Mouse (Mus musculus) hindbrain, postnatal 0 days (tissue): ENCODE results near the gene Nol11. TPM values are rescaled to one million over a fixed set of nuclear protein-coding genes. Genes with fewer than 3 reads are reported as not detected.

Experiments
- ATAC-seq: fragments of 200-750 bp; cut with Nextera tagmentation; 2 replicates; pipeline ENCODE4 v1.8.0; 2017; ENCODE audit warnings: mild to moderate bottlenecking, moderate TSS enrichment, moderate library complexity
- DNase-seq: peaks from one replicate; pipeline ENCODE4 v3.0.0-alpha.2; 2015; ENCODE audit warnings: low spot score
- H3K27ac ChIP-seq: fragments of 300-500 bp; sonication (generic); 2 replicates; pipeline ENCODE4 v1.5.1; 2014; ENCODE audit warnings: mild to moderate bottlenecking
- H3K27me3 ChIP-seq: fragments of 300-500 bp; sonication (generic); 2 replicates; pipeline ENCODE4 v1.6.1; 2014; ENCODE audit warnings: low read length, mixed read lengths; ENCODE audit not compliant: insufficient read depth
- H3K36me3 ChIP-seq: fragments of 300-500 bp; sonication (generic); 2 replicates; pipeline ENCODE4 v1.6.1; 2014; ENCODE audit warnings: low read length, mixed read lengths; ENCODE audit not compliant: insufficient read depth
- H3K4me1 ChIP-seq: fragments of 300-500 bp; sonication (generic); 2 replicates; pipeline ENCODE4 v1.6.1; 2014; ENCODE audit warnings: antibody characterized with exemption, low read length, mixed read lengths; ENCODE audit not compliant: insufficient read depth
- H3K4me2 ChIP-seq: fragments of 300-500 bp; sonication (generic); 2 replicates; pipeline ENCODE4 v1.6.1; 2014; ENCODE audit warnings: low read depth, mild to moderate bottlenecking, low read length, moderate library complexity, mixed read lengths
- H3K4me3 ChIP-seq: fragments of 300-500 bp; sonication (generic); 2 replicates; pipeline ENCODE4 v1.5.1; 2014; ENCODE audit warnings: low read length
- H3K9ac ChIP-seq: fragments of 300-500 bp; sonication (generic); replicated peaks from 2 replicates; pipeline ENCODE4 v1.6.1; 2014; ENCODE audit warnings: mild to moderate bottlenecking, low read length, moderate library complexity, mixed read lengths
- H3K9me3 ChIP-seq: fragments of 300-500 bp; sonication (generic); 2 replicates; pipeline ENCODE4 v1.6.1; 2016; ENCODE audit warnings: low read length, mixed read lengths
- CTCF ChIP-seq: IDR thresholded peaks from 2 replicates; pipeline ENCODE4 v1.5.1; 2016; ENCODE audit warnings: antibody characterized with exemption, control low read depth, low read depth
- WGBS: fragments of 180-500 bp; shearing (Covaris S2); extraction: QIAGEN DNeasy Blood & Tissue Kit; methylation state at CpG from one replicate; pipeline ENCODE4 v1.1.7; 2014; 5-methylcytosine and 5-hydroxymethylcytosine counted together
- polyA plus RNA-seq: library from polyadenylated mRNA; unstranded; fragments of >200 nt; fragmentation: Nextera tagmentation; extraction: Ambion mirVana; gene quantifications from 2 replicates; pipeline ENCODE4 v1.2.1, GENCODE M21; 2015
- total RNA-seq: library from RNA; depleted of rRNA; stranded (reverse); fragments of >200 nt; gene quantifications from 2 replicates; pipeline ENCODE4 v1.2.3, GENCODE M21; 2014

Nol11 gene
- total and polyA plus RNA-seq, 2 experiments from 2014 or later = 31.5 to 35.3 TPM

DNA sequence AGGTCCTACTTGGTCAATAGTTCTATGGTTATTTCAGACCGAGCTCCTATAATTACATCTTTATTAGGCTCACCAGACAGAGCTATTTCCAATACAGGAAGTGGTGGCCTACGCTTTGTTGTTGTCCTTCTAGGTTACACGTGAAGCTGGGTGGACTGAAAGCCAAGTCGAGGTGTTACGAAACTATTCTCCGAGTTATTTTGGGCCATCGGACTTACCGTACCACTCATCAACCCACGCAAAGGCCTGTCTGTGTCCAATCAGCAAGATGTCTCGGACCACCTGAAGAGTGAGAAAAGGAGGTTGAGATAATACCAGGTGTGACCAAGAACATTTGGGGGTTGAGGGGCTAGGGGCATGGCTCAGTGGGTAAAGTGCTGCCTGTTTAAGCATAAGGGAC is 36.8 kb upstream of the Nol11 start:
- Histone ChIP-seq H3K36me3 (no peaks in the 10 kb centered on the region), H3K4me1 (no peaks in the 10 kb centered on the region), H3K4me3 (no peak overlapping the region), H3K27ac (no peak overlapping the region), H3K4me2 (no peak overlapping the region), H3K9me3 (no peaks in the 10 kb centered on the region), H3K9ac (no peak overlapping the region), H3K27me3 (no peaks in the 10 kb centered on the region)
- no peak for ATAC-seq
- no peak for TF ChIP-seq CTCF
- 93% methylated on average over 10 of the region's 10 CpGs for WGBS
- DNase-seq = no peak

DNA sequence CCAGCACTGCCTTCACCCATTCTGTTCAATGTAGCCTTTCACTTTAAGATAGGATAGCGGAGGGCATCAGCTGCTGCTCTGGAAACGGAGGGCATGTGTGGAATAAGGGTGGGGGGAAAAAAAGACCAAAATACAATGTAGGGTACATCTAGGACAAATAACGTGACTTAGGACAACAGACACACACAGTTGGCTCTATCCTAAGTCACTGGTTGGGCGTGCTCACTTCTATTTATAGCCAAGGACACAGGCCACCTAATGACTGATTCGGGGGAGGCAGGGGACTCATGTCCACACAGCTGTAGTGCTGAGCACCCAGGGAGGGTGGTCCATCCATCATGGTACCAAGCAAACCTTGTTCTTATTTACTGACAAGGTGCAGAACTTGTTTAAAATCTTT is 36.1 kb upstream of the Nol11 start:
- no peak overlapping the region for H3K4me2 ChIP-seq
- H3K9ac ChIP-seq = no peak overlapping the region
- DNase-seq = no peak
- no peak overlapping the region for H3K4me3 ChIP-seq
- no peaks in the 10 kb centered on the region for H3K27me3 ChIP-seq
- 85% methylated on average over 5 of the region's 5 CpGs for WGBS
- H3K27ac ChIP-seq = no peak overlapping the region
- no peak for TF ChIP-seq CTCF
- H3K9me3 ChIP-seq = no peaks in the 10 kb centered on the region
- no peaks in the 10 kb centered on the region for H3K36me3 ChIP-seq
- no peaks in the 10 kb centered on the region for H3K4me1 ChIP-seq
- ATAC-seq = no peak

- 72% methylated on average over 8 of the region's 8 CpGs for WGBS
- Histone ChIP-seq H3K9ac (no peak overlapping the region), H3K4me2 (no peak overlapping the region), H3K4me3 (no peak overlapping the region), H3K4me1 (no peaks in the 10 kb centered on the region), H3K9me3 (no peaks in the 10 kb centered on the region), H3K27ac (0 out of 2 replicates have a peak overlapping the region, but pooled peaks have one; percentile 20), H3K27me3 (no peaks in the 10 kb centered on the region), H3K36me3 (no peaks in the 10 kb centered on the region)
- no peak for TF ChIP-seq CTCF
- ATAC-seq (no peak), DNase-seq (no peak)
Observed at GRCm38 (mm10) chr11:107223667-107224214, 34.6 kb upstream of the Nol11 start.

DNA sequence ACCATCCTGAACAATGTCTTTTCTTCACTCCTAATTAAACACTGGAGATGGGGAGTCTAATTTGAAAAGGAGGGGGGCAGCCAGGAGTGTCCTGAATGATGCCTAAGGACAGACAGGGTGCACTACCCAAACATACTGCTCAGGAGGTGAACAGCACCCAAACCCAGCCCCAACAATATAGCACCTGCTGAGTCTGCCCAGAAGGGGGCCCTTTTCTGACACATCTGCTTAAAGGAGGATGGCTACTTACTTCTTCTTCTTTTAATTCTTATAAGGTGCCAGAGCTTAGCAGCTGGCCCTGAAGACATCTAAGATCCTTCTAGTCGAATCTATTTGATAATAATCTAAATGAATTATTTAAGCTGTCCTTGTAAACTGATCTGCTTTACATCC is 34.0 kb upstream of the Nol11 start:
- no peaks in the 10 kb centered on the region for H3K9me3 ChIP-seq
- H3K4me3 ChIP-seq = no peak overlapping the region
- no peaks in the 10 kb centered on the region for H3K27me3 ChIP-seq
- no peaks in the 10 kb centered on the region for H3K4me1 ChIP-seq
- WGBS = 93% methylated on average over 1 of the region's 1 CpGs
- peak overlapping the region; percentile 10; the same call in 1 of the 2 replicates for H3K4me2 ChIP-seq
- ATAC-seq = no peak
- no peak overlapping the region for H3K9ac ChIP-seq
- no peaks in the 10 kb centered on the region for H3K36me3 ChIP-seq
- DNase-seq = no peak
- H3K27ac ChIP-seq = 0 out of 2 replicates have a peak overlapping the region, but pooled peaks have one; percentile 20
- no peak for TF ChIP-seq CTCF

- Histone ChIP-seq H3K4me1 (no peaks in the 10 kb centered on the region), H3K4me2 (peak overlapping the region; percentile 10; the same call in 1 of the 2 replicates), H3K9ac (0 out of 2 replicates have a peak overlapping the region, but pooled peaks have one; percentile 4), H3K27me3 (no peaks in the 10 kb centered on the region), H3K27ac (peak overlapping the region; percentile 46; the same call in 1 of the 2 replicates), H3K36me3 (no peaks in the 10 kb centered on the region), H3K4me3 (no peak overlapping the region), H3K9me3 (no peaks in the 10 kb centered on the region)
- TF ChIP-seq CTCF = no peak
- 42% methylated on average over 12 of the region's 12 CpGs for WGBS
- DNase-seq (peak; percentile 42), ATAC-seq (peak; percentile 59; the same call in 1 of the 2 replicates)
Observed at GRCm38 (mm10) chr11:107222531-107223168, 33.5 kb upstream of the Nol11 start.

GRCm38 (mm10) chr11:107215111-107215510 is 25.9 kb upstream of the Nol11 start:
- no peak overlapping the region for H3K4me3 ChIP-seq
- 0 out of 2 replicates have a peak, but pooled peaks cover 8% of the 10 kb centered on the region for H3K36me3 ChIP-seq
- no peaks in the 10 kb centered on the region for H3K27me3 ChIP-seq
- TF ChIP-seq CTCF = no peak
- H3K4me1 ChIP-seq = no peaks in the 10 kb centered on the region
- no peak overlapping the region for H3K9ac ChIP-seq
- DNase-seq (no peak), ATAC-seq (no peak)
- no peak overlapping the region for H3K4me2 ChIP-seq
- 84% methylated on average over 9 of the region's 9 CpGs for WGBS
- no peaks in the 10 kb centered on the region for H3K9me3 ChIP-seq
- H3K27ac ChIP-seq = no peak overlapping the region

DNA sequence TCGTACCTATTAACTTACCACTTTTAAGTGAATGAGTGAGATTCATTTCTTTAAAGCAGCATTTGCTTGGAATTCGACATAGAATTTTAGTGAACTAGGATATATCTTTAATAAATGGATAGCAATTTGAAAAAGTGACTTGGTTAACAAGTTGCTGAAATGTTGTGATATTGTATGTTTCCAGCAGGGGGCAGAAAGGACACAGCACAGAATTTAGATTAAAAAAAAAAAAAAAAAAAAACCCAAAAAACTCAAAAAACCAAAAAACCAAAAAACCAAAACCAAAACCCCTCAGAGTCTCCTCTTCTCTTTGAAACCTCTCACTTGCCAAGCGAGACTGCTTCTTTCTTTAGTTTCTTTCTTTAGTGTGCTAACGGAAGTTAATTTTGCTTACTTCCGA is 24.6 kb upstream of the Nol11 start:
- no peaks in the 10 kb centered on the region for H3K4me1 ChIP-seq
- no peak overlapping the region for H3K27ac ChIP-seq
- no peaks in the 10 kb centered on the region for H3K27me3 ChIP-seq
- 0 out of 2 replicates have a peak, but pooled peaks cover 8% of the 10 kb centered on the region for H3K36me3 ChIP-seq
- ATAC-seq = no peak
- WGBS = 81% methylated on average over 5 of the region's 5 CpGs
- DNase-seq = peak; percentile 81
- TF ChIP-seq CTCF = peak; percentile 65
- no peak overlapping the region for H3K4me3 ChIP-seq
- H3K9ac ChIP-seq = no peak overlapping the region
- no peak overlapping the region for H3K4me2 ChIP-seq
- no peaks in the 10 kb centered on the region for H3K9me3 ChIP-seq
